Mouse (Mus musculus) heart, embryonic 15.5 days (tissue): Measurements from ENCODE around the gene Spryd4. TPM values are rescaled to one million over a fixed set of nuclear protein-coding genes. Genes with fewer than 3 reads are reported as not detected.

Experiments used
- polyA plus RNA-seq: library from polyadenylated mRNA; unstranded; fragments of >200 nt; fragmentation: Nextera tagmentation; extraction: Ambion mirVana; gene quantifications from 2 replicates; pipeline ENCODE4 v1.2.1, GENCODE M21; 2015

The Spryd4 gene
- polyA plus RNA-seq, 1 experiment from 2014 or later = 38.6 TPM

Other genes with a start within 250 kb of the Spryd4 start
- gene Hsd17b6, start 204.2 kb downstream of the Spryd4 start, polyA plus RNA-seq = not detected in 2 replicates
- gene Prim1, start 196.6 kb downstream of the Spryd4 start, polyA plus RNA-seq = 41.5 and 50.3 TPM in 2 replicates
- 429 and 467 TPM in 2 replicates for gene Naca, start 176.2 kb downstream of the Spryd4 start, polyA plus RNA-seq
- gene Ptges3, start 152.9 kb downstream of the Spryd4 start, polyA plus RNA-seq = 268 and 292 TPM in 2 replicates
- gene Atp5b, start 128.5 kb downstream of the Spryd4 start, polyA plus RNA-seq = 5,437 and 6,121 TPM in 2 replicates
- 7.5 and 10.1 TPM in 2 replicates for gene Baz2a, start 120.2 kb downstream of the Spryd4 start, polyA plus RNA-seq
- 33.8 and 38.2 TPM in 2 replicates for gene Rbms2, start 31.5 kb downstream of the Spryd4 start, polyA plus RNA-seq
- gene Gls2, start 17.4 kb downstream of the Spryd4 start, polyA plus RNA-seq = 0.58 and 0.66 TPM in 2 replicates
- 0.08 TPM in 1 of 2 replicates, not detected in the other for gene Mip, start 14.0 kb upstream of the Spryd4 start, polyA plus RNA-seq
- gene Timeless, start 20.3 kb upstream of the Spryd4 start, polyA plus RNA-seq = 22.3 and 32.1 TPM in 2 replicates
- 0.10 and 0.14 TPM in 2 replicates for gene Apon, start 42.3 kb upstream of the Spryd4 start, polyA plus RNA-seq
- 0.13 and 1.2 TPM in 2 replicates for gene Apof, start 56.9 kb upstream of the Spryd4 start, polyA plus RNA-seq
- 9.6 and 12.3 TPM in 2 replicates for gene Stat2, start 58.8 kb upstream of the Spryd4 start, polyA plus RNA-seq
- 4.0 and 4.8 TPM in 2 replicates for gene Il23a, start 86.9 kb upstream of the Spryd4 start, polyA plus RNA-seq
- gene Pan2, start 91.5 kb upstream of the Spryd4 start, polyA plus RNA-seq = 22.3 and 27.8 TPM in 2 replicates
- gene Cnpy2, start 110.7 kb upstream of the Spryd4 start, polyA plus RNA-seq = 186 and 213 TPM in 2 replicates
- 448 and 450 TPM in 2 replicates for gene Cs, start 125.9 kb upstream of the Spryd4 start, polyA plus RNA-seq
- gene Coq10a, start 157.2 kb upstream of the Spryd4 start, polyA plus RNA-seq = 17.0 TPM in 2 replicates
- gene Ankrd52, start 165.3 kb upstream of the Spryd4 start, polyA plus RNA-seq = 6.8 and 11.8 TPM in 2 replicates
- 0.24 and 0.81 TPM in 2 replicates for gene Slc39a5, start 189.4 kb upstream of the Spryd4 start, polyA plus RNA-seq
- 52.6 and 58.9 TPM in 2 replicates for gene Nabp2, start 199.7 kb upstream of the Spryd4 start, polyA plus RNA-seq
- 25.5 and 29.0 TPM in 2 replicates for gene Rnf41, start 199.8 kb upstream of the Spryd4 start, polyA plus RNA-seq
- gene Smarcc2, start 247.4 kb upstream of the Spryd4 start, polyA plus RNA-seq = 59.2 and 60.3 TPM in 2 replicates